Mouse (Mus musculus) forebrain, embryonic 11.5 days (tissue): Measurements from ENCODE around the gene Chn2. TPM values are rescaled to one million over a fixed set of nuclear protein-coding genes. Genes with fewer than 3 reads are reported as not detected.

Experiments
- ATAC-seq: fragments of 200-750 bp; cut with Nextera tagmentation; replicated peaks from 2 replicates; pipeline ENCODE4 v1.8.0; 2017; ENCODE audit warnings: moderate TSS enrichment; ENCODE audit not compliant: low FRiP score
- DNase-seq: peaks from one replicate; pipeline ENCODE4 v3.0.0-alpha.2; 2017; ENCODE audit warnings: low spot score
- H3K27ac ChIP-seq: fragments of 300-500 bp; sonication (generic); 2 replicates; pipeline ENCODE4 v1.5.1; 2014; ENCODE audit warnings: low read depth, low read length
- H3K27me3 ChIP-seq: fragments of 300-500 bp; sonication (generic); 2 replicates; pipeline ENCODE4 v1.6.1; 2014; ENCODE audit warnings: mild to moderate bottlenecking, low read length, mixed read lengths; ENCODE audit not compliant: control insufficient read depth, insufficient read depth
- H3K36me3 ChIP-seq: fragments of 300-500 bp; sonication (generic); 2 replicates; pipeline ENCODE4 v1.6.1; 2014; ENCODE audit warnings: mild to moderate bottlenecking, low read length, moderate library complexity, mixed read lengths; ENCODE audit not compliant: control insufficient read depth, insufficient read depth
- H3K4me1 ChIP-seq: fragments of 300-500 bp; sonication (generic); replicated peaks from 2 replicates; pipeline ENCODE4 v1.6.1; 2014; ENCODE audit warnings: low read length, mixed read lengths; ENCODE audit not compliant: control insufficient read depth, insufficient read depth
- H3K4me2 ChIP-seq: fragments of 300-500 bp; sonication (generic); 2 replicates; pipeline ENCODE4 v1.6.1; 2014; ENCODE audit warnings: low read depth, mild to moderate bottlenecking, low read length, moderate library complexity, mixed read lengths; ENCODE audit not compliant: severe bottlenecking
- H3K4me3 ChIP-seq: fragments of 300-500 bp; sonication (generic); 2 replicates; pipeline ENCODE4 v1.5.1; 2014; ENCODE audit warnings: low read depth, low read length
- H3K9ac ChIP-seq: fragments of 300-500 bp; sonication (generic); 2 replicates; pipeline ENCODE4 v1.6.1; 2014; ENCODE audit warnings: low read length
- H3K9me3 ChIP-seq: fragments of 300-500 bp; sonication (generic); 2 replicates; pipeline ENCODE4 v1.6.1; 2016; ENCODE audit warnings: low read length, mixed read lengths; ENCODE audit not compliant: control insufficient read depth
- WGBS: fragments of 180-500 bp; shearing (Covaris S2); extraction: QIAGEN DNeasy Blood & Tissue Kit; methylation state at CpG from one replicate; pipeline ENCODE4 v1.1.7; 2014; 5-methylcytosine and 5-hydroxymethylcytosine counted together
- polyA plus RNA-seq: library from polyadenylated mRNA; unstranded; fragments of >200 nt; fragmentation: Nextera tagmentation; extraction: Ambion mirVana; gene quantifications from 2 replicates; pipeline ENCODE4 v1.2.1, GENCODE M21; 2014

Gene Chn2
- 19.6 and 20.3 TPM in 2 replicates for polyA plus RNA-seq

DNA sequence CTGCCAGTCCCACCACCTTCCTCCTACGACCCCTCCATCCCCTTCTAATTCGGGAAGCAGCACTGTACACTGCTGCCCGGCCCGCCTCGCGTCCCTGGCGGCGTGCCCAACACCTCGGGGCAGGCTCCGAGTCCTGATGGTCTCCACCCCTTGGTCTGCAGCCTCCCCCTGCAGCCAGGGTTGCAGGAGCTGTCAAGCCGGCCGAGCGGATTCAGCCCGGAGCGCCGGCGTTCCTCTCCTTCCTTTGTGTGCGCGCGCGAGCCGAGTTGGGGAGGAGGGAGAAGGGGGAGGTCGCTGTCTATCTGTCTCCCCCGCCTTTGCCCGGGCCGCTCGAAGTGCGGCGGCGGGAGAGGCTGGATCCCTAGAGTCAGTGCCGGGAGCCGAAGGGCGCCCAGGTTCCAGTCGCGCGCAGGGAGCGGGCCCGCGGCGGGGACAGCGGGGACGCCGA is at the start of gene Chn2:
Chn2 (plus strand) TSS at position 198 of the 448 bp plus-strand sequence.
- Histone ChIP-seq H3K4me1 (peaks cover 4% of the 10 kb centered on the region; the same call in 1 of the 2 replicates), H3K4me2 (peak within 1 kb of the TSS; percentile 96), H3K27ac (peak within 1 kb of the TSS; percentile 82), H3K36me3 (no peaks in the 10 kb centered on the region), H3K27me3 (peaks cover 6% of the 10 kb centered on the region), H3K4me3 (peak within 1 kb of the TSS; percentile 61), H3K9ac (peak within 1 kb of the TSS; percentile 80), H3K9me3 (no peaks in the 10 kb centered on the region)
- ATAC-seq = peak; percentile 82
- DNase-seq = peak; percentile 90
- WGBS = under 1% methylated on average over 36 of the region's 43 CpGs

DNA sequence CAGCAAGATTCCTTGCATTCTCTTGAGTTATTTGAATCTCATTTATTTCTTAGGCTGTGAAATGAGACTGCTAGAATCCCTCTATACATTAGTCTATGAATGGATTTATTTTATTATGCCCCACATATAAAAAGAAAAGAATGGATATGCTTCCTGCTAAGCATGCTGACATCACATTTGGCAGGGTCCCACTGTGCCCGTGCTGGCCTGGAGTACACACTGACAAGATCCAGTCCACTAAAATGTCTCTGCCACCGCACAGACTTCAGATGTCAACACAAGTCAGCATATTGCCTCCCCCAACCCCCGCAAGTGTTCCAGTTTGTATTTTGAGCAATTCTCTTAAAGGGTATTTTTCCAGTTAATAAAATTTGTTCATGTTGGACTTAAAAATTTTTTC is 47.0 kb upstream of the Chn2 start:
- DNase-seq (no peak), ATAC-seq (no peak)
- no peak overlapping the region for H3K27ac ChIP-seq

DNA sequence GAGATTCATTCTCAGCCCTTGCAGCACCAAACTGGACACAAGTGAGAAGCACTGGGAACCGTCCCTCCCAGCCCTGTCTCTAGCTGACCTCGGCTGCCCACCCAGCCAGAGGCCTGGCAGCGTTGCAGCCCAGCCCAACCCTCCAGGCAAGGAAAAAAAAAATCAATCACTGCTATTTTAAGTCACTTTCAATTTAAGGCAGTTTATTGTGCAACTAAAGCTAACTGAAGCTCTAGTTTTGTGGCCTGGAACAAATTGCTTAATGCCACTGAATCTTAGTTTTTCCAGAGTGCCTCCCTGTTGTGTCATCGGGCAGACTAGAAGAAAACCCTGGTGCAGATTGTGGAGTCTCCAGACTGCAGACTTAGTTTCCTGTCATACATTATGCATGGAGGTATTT is 43.8 kb upstream of the Chn2 start:
- Histone ChIP-seq H3K36me3 (no peaks in the 10 kb centered on the region), H3K4me3 (no peak overlapping the region), H3K4me1 (no peaks in the 10 kb centered on the region), H3K4me2 (no peak overlapping the region), H3K27me3 (no peaks in the 10 kb centered on the region), H3K9ac (no peak overlapping the region), H3K9me3 (no peaks in the 10 kb centered on the region), H3K27ac (no peak overlapping the region)
- no peak for DNase-seq
- 79% methylated on average over 4 of the region's 4 CpGs for WGBS
- ATAC-seq = no peak

More for the DNA sequence above, 47.0 kb upstream of the Chn2 start:
- Histone ChIP-seq H3K4me2 (no peak overlapping the region), H3K9me3 (no peaks in the 10 kb centered on the region), H3K9ac (no peak overlapping the region), H3K4me3 (no peak overlapping the region), H3K4me1 (no peaks in the 10 kb centered on the region), H3K27me3 (no peaks in the 10 kb centered on the region), H3K36me3 (no peaks in the 10 kb centered on the region)
- WGBS = 89% methylated on average over 3 of the region's 3 CpGs

DNA sequence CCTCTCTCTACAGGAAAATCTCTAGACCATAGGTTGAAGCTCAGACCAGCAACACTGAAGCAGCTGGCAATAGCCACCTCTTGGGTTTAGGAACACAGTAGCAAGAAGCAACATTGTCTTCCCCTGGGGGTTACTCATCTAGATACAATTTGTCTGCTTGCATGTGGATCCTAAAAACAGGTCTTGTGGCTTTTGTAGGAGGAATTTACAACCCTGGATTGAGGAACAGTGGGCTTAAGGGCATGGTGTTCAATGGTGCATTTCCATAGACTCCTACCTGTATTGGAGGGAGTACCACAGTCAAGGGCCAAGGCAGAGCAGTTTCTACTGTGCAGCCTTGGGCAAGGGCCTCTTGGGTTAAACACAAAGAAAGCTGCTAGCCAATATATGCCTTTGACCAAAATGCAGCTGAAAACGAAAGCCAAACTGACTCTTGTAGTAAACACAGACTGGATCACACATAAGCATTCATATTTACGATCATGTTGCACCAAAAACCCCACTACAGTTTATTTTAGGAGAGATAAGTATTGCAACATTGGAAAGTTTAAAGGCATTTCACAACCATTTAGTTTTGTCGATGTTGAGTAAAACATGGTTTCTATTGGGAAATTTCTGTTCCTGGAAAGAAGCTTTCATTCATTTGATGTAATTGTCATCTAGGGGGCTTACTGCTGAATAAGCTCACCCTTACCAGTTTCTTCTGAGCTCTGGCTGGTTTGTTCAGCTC is 43.0 kb upstream of the Chn2 start:
- Histone ChIP-seq H3K4me2 (no peak overlapping the region), H3K9ac (no peak overlapping the region), H3K4me1 (no peaks in the 10 kb centered on the region), H3K9me3 (no peaks in the 10 kb centered on the region), H3K36me3 (no peaks in the 10 kb centered on the region), H3K4me3 (no peak overlapping the region), H3K27me3 (no peaks in the 10 kb centered on the region), H3K27ac (no peak overlapping the region)
- DNase-seq (no peak), ATAC-seq (no peak)
- 94% methylated on average over 3 of the region's 3 CpGs for WGBS

DNA sequence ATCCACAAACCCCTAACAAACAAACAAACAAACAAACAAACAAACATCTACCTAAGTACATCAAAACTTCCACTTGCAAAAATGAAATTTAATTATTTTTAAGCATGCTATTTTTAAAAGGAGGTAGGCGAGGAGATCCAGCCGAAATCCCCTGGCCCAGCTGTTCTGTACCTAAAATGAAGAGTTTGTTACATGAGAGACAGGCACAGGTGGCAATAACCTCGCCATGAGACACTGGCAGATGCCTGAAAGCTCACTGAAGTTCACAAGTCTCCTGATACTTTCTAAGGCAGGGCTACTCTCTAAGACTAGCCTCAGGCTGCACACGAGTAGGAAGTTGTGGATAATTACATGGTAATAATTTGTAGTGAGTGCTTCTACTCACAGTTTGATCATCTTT is 34.1 kb upstream of the Chn2 start:
- ATAC-seq (no peak), DNase-seq (no peak)
- Histone ChIP-seq H3K4me1 (peaks cover 2% of the 10 kb centered on the region; the same call in 1 of the 2 replicates), H3K9me3 (no peaks in the 10 kb centered on the region), H3K9ac (no peak overlapping the region), H3K36me3 (no peaks in the 10 kb centered on the region), H3K27me3 (no peaks in the 10 kb centered on the region), H3K27ac (no peak overlapping the region), H3K4me2 (no peak overlapping the region), H3K4me3 (no peak overlapping the region)
- 85% methylated on average over 4 of the region's 4 CpGs for WGBS

DNA sequence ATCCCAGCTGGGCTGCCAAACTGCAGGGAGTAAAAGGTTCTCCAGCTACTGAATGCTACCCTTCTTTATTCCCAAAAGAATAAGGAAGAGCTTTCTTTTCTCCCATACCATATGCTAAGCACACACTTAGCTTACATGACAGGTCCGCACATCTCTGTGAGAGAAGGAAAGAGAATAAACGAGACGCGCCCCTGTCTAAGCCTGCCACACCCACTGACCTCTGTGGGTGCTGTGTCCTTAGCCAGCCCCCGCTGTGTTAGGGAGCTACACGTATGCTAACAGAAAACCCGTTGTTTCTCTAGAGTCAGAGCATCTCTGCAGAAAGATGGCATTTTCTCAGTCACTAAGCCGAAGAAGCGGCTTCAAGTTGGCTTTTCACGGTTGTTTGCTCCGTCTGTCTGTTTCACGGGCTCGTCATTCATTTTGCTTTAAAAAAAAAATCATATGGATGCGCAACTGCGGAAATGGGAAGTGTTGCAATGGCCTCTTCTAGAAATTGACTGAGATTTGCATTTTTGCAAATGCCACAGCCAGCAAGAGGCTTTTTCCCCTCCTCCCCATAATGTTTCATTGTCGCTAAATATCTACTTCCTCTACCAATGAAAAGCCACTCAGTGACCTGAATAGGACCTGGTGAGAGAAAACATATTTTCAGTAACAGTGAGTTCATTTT is 30.8 kb upstream of the Chn2 start:
- Histone ChIP-seq H3K27ac (no peak overlapping the region), H3K27me3 (no peaks in the 10 kb centered on the region), H3K9ac (no peak overlapping the region), H3K9me3 (no peaks in the 10 kb centered on the region), H3K4me2 (no peak overlapping the region), H3K4me1 (peaks cover 2% of the 10 kb centered on the region; the same call in 1 of the 2 replicates), H3K4me3 (no peak overlapping the region), H3K36me3 (no peaks in the 10 kb centered on the region)
- DNase-seq (no peak), ATAC-seq (no peak)
- 73% methylated on average over 16 of the region's 16 CpGs for WGBS

DNA sequence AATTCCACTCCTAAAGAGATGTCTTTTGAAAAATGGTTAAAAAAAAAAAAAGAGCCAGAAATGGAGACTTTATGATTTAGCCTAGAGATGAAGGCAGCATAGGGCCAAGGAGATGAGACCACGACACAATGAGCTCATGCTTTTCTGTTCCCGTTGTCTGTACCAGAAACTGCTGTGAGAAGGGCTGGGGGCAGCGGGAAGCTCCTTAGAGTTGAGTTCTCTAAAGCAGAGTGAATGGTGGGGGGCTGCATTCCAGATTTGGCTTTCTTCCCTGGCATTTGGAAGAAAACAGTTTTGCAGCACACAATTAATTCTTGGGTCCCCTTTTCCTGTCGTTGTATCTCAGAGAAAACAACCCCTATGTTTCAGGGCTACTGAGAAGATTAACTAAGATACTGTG is 30.1 kb upstream of the Chn2 start:
- H3K4me2 ChIP-seq = no peak overlapping the region
- DNase-seq (no peak), ATAC-seq (no peak)
- H3K9ac ChIP-seq = no peak overlapping the region
- H3K4me1 ChIP-seq = peaks cover 2% of the 10 kb centered on the region; the same call in 1 of the 2 replicates
- H3K9me3 ChIP-seq = no peaks in the 10 kb centered on the region
- WGBS = 37% methylated on average over 4 of the region's 4 CpGs
- H3K27me3 ChIP-seq = no peaks in the 10 kb centered on the region
- H3K4me3 ChIP-seq = no peak overlapping the region
- no peaks in the 10 kb centered on the region for H3K36me3 ChIP-seq
- no peak overlapping the region for H3K27ac ChIP-seq

DNA sequence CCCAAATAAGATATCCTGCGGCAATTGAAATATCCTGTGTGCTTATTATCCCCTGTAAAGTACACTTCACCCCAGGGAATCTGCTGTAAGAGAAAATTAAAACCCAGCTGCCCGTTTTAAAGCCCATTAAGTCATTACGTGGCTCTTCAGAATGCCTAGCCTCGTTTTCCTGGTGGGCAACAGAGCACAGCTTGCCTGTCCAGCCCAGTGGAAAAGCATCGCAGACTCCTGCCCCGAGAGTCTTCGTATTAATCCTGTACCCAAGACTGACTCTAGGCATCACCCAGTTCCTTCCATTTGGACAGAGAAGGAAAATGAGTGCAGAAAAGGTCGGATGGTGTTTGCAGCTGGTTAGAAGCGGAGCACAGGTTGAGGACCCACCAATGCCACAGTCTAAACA is 29.0 kb upstream of the Chn2 start:
- Histone ChIP-seq H3K9me3 (no peaks in the 10 kb centered on the region), H3K27ac (no peak overlapping the region), H3K9ac (no peak overlapping the region), H3K4me3 (no peak overlapping the region), H3K27me3 (no peaks in the 10 kb centered on the region), H3K36me3 (no peaks in the 10 kb centered on the region), H3K4me2 (no peak overlapping the region), H3K4me1 (peaks cover 2% of the 10 kb centered on the region; the same call in 1 of the 2 replicates)
- ATAC-seq (no peak), DNase-seq (no peak)
- 57% methylated on average over 9 of the region's 9 CpGs for WGBS
